Mouse (Mus musculus) liver, postnatal 0 days (tissue): ENCODE measurements around the gene Mup21. TPM values are rescaled to one million over a fixed set of nuclear protein-coding genes. Genes with fewer than 3 reads are reported as not detected.
"Not testable (repeated sequence)": the region's sequence is repeated elsewhere in the genome, so short reads cannot be mapped to it uniquely, and the experiment has no call there.

Source experiments
- ATAC-seq: fragments of 200-750 bp; cut with Nextera tagmentation; 2 replicates; pipeline ENCODE4 v1.8.0; 2017; ENCODE audit warnings: mild to moderate bottlenecking, moderate library complexity
- DNase-seq: peaks from one replicate; pipeline ENCODE4 v3.0.0-alpha.2; 2016
- H3K27ac ChIP-seq: fragments of 300-500 bp; sonication (generic); 2 replicates; pipeline ENCODE4 v1.5.1; 2014; ENCODE audit warnings: antibody characterized with exemption, moderate library complexity, mild to moderate bottlenecking, low read depth
- H3K27me3 ChIP-seq: fragments of 300-500 bp; sonication (generic); 2 replicates; pipeline ENCODE4 v1.6.1; 2014; ENCODE audit warnings: low read length, control low read depth, mixed read lengths; ENCODE audit not compliant: insufficient read depth
- H3K36me3 ChIP-seq: fragments of 300-500 bp; sonication (generic); replicated peaks from 2 replicates; pipeline ENCODE4 v1.6.1; 2014; ENCODE audit warnings: mild to moderate bottlenecking, control low read depth, low read length, moderate library complexity, mixed read lengths; ENCODE audit not compliant: insufficient read depth
- H3K4me1 ChIP-seq: fragments of 300-500 bp; sonication (generic); 2 replicates; pipeline ENCODE4 v1.6.1; 2014; ENCODE audit warnings: antibody characterized with exemption, mild to moderate bottlenecking, control low read depth; ENCODE audit not compliant: insufficient read depth
- H3K4me2 ChIP-seq: fragments of 300-500 bp; sonication (generic); 2 replicates; pipeline ENCODE4 v1.6.1; 2014; ENCODE audit warnings: low read depth, mild to moderate bottlenecking, low read length, moderate library complexity, mixed read lengths
- H3K4me3 ChIP-seq: fragments of 300-500 bp; sonication (generic); 2 replicates; pipeline ENCODE4 v1.5.1; 2014; ENCODE audit warnings: low read depth, low read length
- H3K9ac ChIP-seq: fragments of 300-500 bp; sonication (generic); replicated peaks from 2 replicates; pipeline ENCODE4 v1.6.1; 2014; ENCODE audit warnings: mild to moderate bottlenecking, moderate library complexity
- H3K9me3 ChIP-seq: fragments of 300-500 bp; sonication (generic); 2 replicates; pipeline ENCODE4 v1.6.1; 2016; ENCODE audit warnings: mild to moderate bottlenecking, control low read depth, low read length, mixed read lengths
- CTCF ChIP-seq: sonication (generic); IDR thresholded peaks from 2 replicates; pipeline ENCODE4 v1.5.1; 2016; ENCODE audit warnings: antibody characterized with exemption, low read depth
- EP300 ChIP-seq: IDR thresholded peaks from 2 replicates; pipeline ENCODE4 v1.6.1; 2016; ENCODE audit warnings: antibody characterized with exemption, low read depth, mild to moderate bottlenecking
- WGBS: fragments of 180-500 bp; shearing (Covaris S2); extraction: QIAGEN DNeasy Blood & Tissue Kit; methylation state at CpG from one replicate; pipeline ENCODE4 v1.1.7; 2014; ENCODE audit not compliant: insufficient replicate concordance; 5-methylcytosine and 5-hydroxymethylcytosine counted together
- polyA plus RNA-seq: library from polyadenylated mRNA; unstranded; fragments of >200 nt; fragmentation: Nextera tagmentation; extraction: Ambion mirVana; gene quantifications from 2 replicates; pipeline ENCODE4 v1.2.1, GENCODE M21; 2015

Gene Mup21
- polyA plus RNA-seq, result not detected in 2 replicates

- ATAC-seq, result peak; percentile 36; the same call in 1 of the 2 replicates
- no peaks in the 10 kb centered on the region for H3K36me3 ChIP-seq
- TF ChIP-seq CTCF (no peak), EP300 (no peak)
Measured at GRCm38 (mm10) chr4:62150811-62151210, at the start of gene Mup21. Gene Mup21, minus strand, starts transcription at chr4:62150863.

GRCm38 (mm10) chr4:62199923-62200529, 49.4 kb upstream of the Mup21 start:
- DNase-seq, result no peak
- 81% methylated on average over 7 of the region's 7 CpGs for WGBS
- no peak for TF ChIP-seq EP300
- no peak for TF ChIP-seq CTCF
- no peak overlapping the region for H3K27ac ChIP-seq
- no peaks in the 10 kb centered on the region for H3K27me3 ChIP-seq
- no peaks in the 10 kb centered on the region for H3K4me1 ChIP-seq
- H3K4me2 ChIP-seq, result no peak overlapping the region
- 0 out of 2 replicates have a peak, but pooled peaks cover 6% of the 10 kb centered on the region for H3K36me3 ChIP-seq
- H3K4me3 ChIP-seq, result no peak overlapping the region
- no peak for ATAC-seq
- peaks cover 6% of the 10 kb centered on the region; the same call in 1 of the 2 replicates for H3K9me3 ChIP-seq
- H3K9ac ChIP-seq, result no peak overlapping the region

More at GRCm38 (mm10) chr4:62150811-62151210, at the start of gene Mup21:
- 48% methylated on average over 2 of the region's 2 CpGs for WGBS
- H3K9ac ChIP-seq, result no peak within 1 kb of the TSS
- no peak within 1 kb of the TSS for H3K4me2 ChIP-seq
- no peaks in the 10 kb centered on the region for H3K4me1 ChIP-seq
- no peaks in the 10 kb centered on the region for H3K9me3 ChIP-seq
- DNase-seq, result no peak
- no peaks in the 10 kb centered on the region for H3K27me3 ChIP-seq
- H3K27ac ChIP-seq, result no peak within 1 kb of the TSS
- H3K4me3 ChIP-seq, result no peak within 1 kb of the TSS

GRCm38 (mm10) chr4:62188778-62189177, 38.1 kb upstream of the Mup21 start:
- Histone ChIP-seq H3K4me3 (no peak overlapping the region), H3K27me3 (no peaks in the 10 kb centered on the region), H3K4me1 (no peaks in the 10 kb centered on the region), H3K9me3 (peaks cover 27% of the 10 kb centered on the region), H3K36me3 (peaks cover 10% of the 10 kb centered on the region; the same call in 1 of the 2 replicates), H3K4me2 (no peak overlapping the region), H3K9ac (no peak overlapping the region), H3K27ac (no peak overlapping the region)
- TF ChIP-seq EP300, result no peak
- TF ChIP-seq CTCF, result no peak
- no peak for ATAC-seq
- no peak for DNase-seq

GRCm38 (mm10) chr4:62177282-62177681, 26.6 kb upstream of the Mup21 start:
- Histone ChIP-seq H3K36me3 (no peaks in the 10 kb centered on the region), H3K4me2 (no peak overlapping the region), H3K9me3 (no peaks in the 10 kb centered on the region), H3K4me1 (no peaks in the 10 kb centered on the region), H3K27ac (no peak overlapping the region), H3K9ac (no peak overlapping the region), H3K27me3 (no peaks in the 10 kb centered on the region), H3K4me3 (no peak overlapping the region)
- 42% methylated on average over 5 of the region's 5 CpGs for WGBS
- TF ChIP-seq CTCF (peak; percentile 70), EP300 (no peak)
- peak; percentile 26 for DNase-seq
- no peak for ATAC-seq

- H3K4me1 ChIP-seq, result no peaks in the 10 kb centered on the region
- no peak overlapping the region for H3K4me3 ChIP-seq
- no peak overlapping the region for H3K27ac ChIP-seq
- no peaks in the 10 kb centered on the region for H3K27me3 ChIP-seq
- H3K36me3 ChIP-seq, result no peaks in the 10 kb centered on the region
- ATAC-seq (no peak), DNase-seq (no peak)
- 61% methylated on average over 4 of the region's 4 CpGs for WGBS
- no peaks in the 10 kb centered on the region for H3K9me3 ChIP-seq
- no peak overlapping the region for H3K4me2 ChIP-seq
- TF ChIP-seq CTCF, result no peak
- TF ChIP-seq EP300, result no peak
- H3K9ac ChIP-seq, result no peak overlapping the region
Measured at GRCm38 (mm10) chr4:62174471-62174870, 23.8 kb upstream of the Mup21 start.

GRCm38 (mm10) chr4:62167636-62168035, 17.0 kb upstream of the Mup21 start:
- H3K9me3 ChIP-seq, H3K27me3 ChIP-seq, H3K4me3 ChIP-seq, DNase-seq, H3K9ac ChIP-seq, H3K4me2 ChIP-seq, H3K27ac ChIP-seq, H3K4me1 ChIP-seq, H3K36me3 ChIP-seq, ATAC-seq: not testable (repeated sequence)
- 84% methylated on average over 13 of the region's 13 CpGs for WGBS

GRCm38 (mm10) chr4:62158401-62158800, 7.7 kb upstream of the Mup21 start:
- no peak overlapping the region for H3K9ac ChIP-seq
- no peak overlapping the region for H3K27ac ChIP-seq
- no peak for DNase-seq
- no peak for TF ChIP-seq CTCF
- no peak for TF ChIP-seq EP300
- ATAC-seq, result no peak
- no peak overlapping the region for H3K4me3 ChIP-seq
- no peaks in the 10 kb centered on the region for H3K4me1 ChIP-seq
- no peaks in the 10 kb centered on the region for H3K27me3 ChIP-seq
- H3K4me2 ChIP-seq, result no peak overlapping the region
- WGBS, result 42% methylated on average over 1 of the region's 1 CpGs
- no peaks in the 10 kb centered on the region for H3K36me3 ChIP-seq
- H3K9me3 ChIP-seq, result no peaks in the 10 kb centered on the region
